In genomic region chr11:109616352-109616751, GRCm38 (mm10) we compare ENCODE assay signal across 14 mouse cellular contexts. TPM values are rescaled to one million over a fixed set of nuclear protein-coding genes. Genes with fewer than 3 reads are reported as not detected.
A peak's percentile ranks its signal among the peaks of the same experiment; 100 is the strongest.
DNase-seq lines count a peak whose midpoint lies in the region; ATAC-seq and TF ChIP-seq lines count a peak whose summit lies in the region.
"Had no signal": no experiment of that assay in that cellular context is flagged by ENCODE, and none has a peak within 500 bp of the region (broad histone marks: within the 10 kb centered on the region; RNA-seq: fewer than 3 reads in every experiment).

No protein-coding gene starts in this region.

- no peaks in the 10 kb centered on the region for H3K79me2 ChIP-seq in macrophage (ENCODE audit: inconsistent target)

- ATAC-seq in forebrain, postnatal 0 days, result no peak
- ATAC-seq in lung, embryonic 14.5 days (ENCODE audit: insufficient read depth), result no peak
- ATAC-seq in hindbrain, postnatal 0 days, result no peak

- no peak overlapping the region for H3K4me2 ChIP-seq in forebrain, postnatal 0 days (ENCODE audit: low read depth)
- no peak overlapping the region for H3K4me2 ChIP-seq in lung, embryonic 14.5 days
- H3K4me2 ChIP-seq in hindbrain, postnatal 0 days (ENCODE audit: low read depth, low read length), result no peak overlapping the region
- H3K4me2 ChIP-seq: hindbrain, embryonic 12.5 days had no signal

- TF ChIP-seq CTCF in forebrain, postnatal 0 days (IDR thresholded peaks at IDR 0.05; ENCODE audit: low read depth), result no peak
- no peak for TF ChIP-seq CTCF in lung, embryonic 14.5 days (IDR thresholded peaks at IDR 0.05; ENCODE audit: low read depth)
- TF ChIP-seq CTCF in hindbrain, postnatal 0 days (IDR thresholded peaks at IDR 0.05; ENCODE audit: low read depth), result no peak

- no peak for DNase-seq in forebrain, postnatal 0 days
- DNase-seq in forebrain, embryonic 10.5 days (ENCODE audit: extremely low spot score, low spot score), result no peak
- no peak for DNase-seq in lung, embryonic 14.5 days
- DNase-seq in lung, postnatal 10 days, result no peak
- no peak for DNase-seq in limb, embryonic 10.5 days (ENCODE audit: low spot score)
- no peak for DNase-seq in right cerebral cortex, postnatal 14 days
- no peak for DNase-seq in hindbrain, postnatal 0 days (ENCODE audit: low spot score)
- DNase-seq: B cell, adult 2 months; gastrocnemius, postnatal 10 days; kidney, adult 11 months; thymus, postnatal 36 days had no signal

- no peaks in the 10 kb centered on the region for H3K9me3 ChIP-seq in forebrain, postnatal 0 days (ENCODE audit: low read length)
- H3K9me3 ChIP-seq in forebrain, embryonic 10.5 days, result no peaks in the 10 kb centered on the region
- H3K9me3 ChIP-seq in lung, embryonic 14.5 days (ENCODE audit: low read depth, low read length), result no peaks in the 10 kb centered on the region
- no peaks in the 10 kb centered on the region for H3K9me3 ChIP-seq in limb, embryonic 10.5 days (replicated peaks)
- H3K9me3 ChIP-seq in hindbrain, postnatal 0 days (ENCODE audit: low read length), result no peaks in the 10 kb centered on the region
- H3K9me3 ChIP-seq: embryonic facial prominence, embryonic 10.5 days; hindbrain, embryonic 12.5 days had no signal

- H3K4me3 ChIP-seq in forebrain, postnatal 0 days (ENCODE audit: low read depth, low read length), result no peak overlapping the region
- H3K4me3 ChIP-seq in forebrain, embryonic 10.5 days, result no peak overlapping the region
- H3K4me3 ChIP-seq in lung, embryonic 14.5 days (ENCODE audit: low read depth, low read length), result no peak overlapping the region
- H3K4me3 ChIP-seq in limb, embryonic 10.5 days, result no peak overlapping the region
- H3K4me3 ChIP-seq in macrophage (ENCODE audit: inconsistent target), result no peak overlapping the region
- no peak overlapping the region for H3K4me3 ChIP-seq in hindbrain, postnatal 0 days (ENCODE audit: low read length)
- H3K4me3 ChIP-seq: embryonic facial prominence, embryonic 10.5 days; hindbrain, embryonic 12.5 days had no signal

- WGBS in forebrain, postnatal 0 days, result 29% methylated on average over 4 of the region's 4 CpGs
- 81% methylated on average over 4 of the region's 4 CpGs for WGBS in forebrain, embryonic 10.5 days
- 69% methylated on average over 4 of the region's 4 CpGs for WGBS in lung, embryonic 14.5 days
- 42% methylated on average over 4 of the region's 4 CpGs for WGBS in limb, embryonic 10.5 days
- 50% methylated on average over 4 of the region's 4 CpGs for WGBS in macrophage (ENCODE audit: missing documents)
- WGBS in hindbrain, postnatal 0 days, result 68% methylated on average over 4 of the region's 4 CpGs

- H3K9ac ChIP-seq in forebrain, postnatal 0 days, result no peak overlapping the region
- no peak overlapping the region for H3K9ac ChIP-seq in lung, embryonic 14.5 days
- H3K9ac ChIP-seq in hindbrain, postnatal 0 days (replicated peaks; ENCODE audit: low read length), result no peak overlapping the region
- H3K9ac ChIP-seq: hindbrain, embryonic 12.5 days had no signal

- H3K36me3 ChIP-seq in forebrain, postnatal 0 days (ENCODE audit: insufficient read depth), result no peaks in the 10 kb centered on the region
- H3K36me3 ChIP-seq in forebrain, embryonic 10.5 days (replicated peaks), result no peaks in the 10 kb centered on the region
- H3K36me3 ChIP-seq in lung, embryonic 14.5 days (ENCODE audit: insufficient read depth), result no peaks in the 10 kb centered on the region
- no peaks in the 10 kb centered on the region for H3K36me3 ChIP-seq in limb, embryonic 10.5 days
- H3K36me3 ChIP-seq in macrophage (ENCODE audit: inconsistent target), result no peaks in the 10 kb centered on the region
- H3K36me3 ChIP-seq in hindbrain, postnatal 0 days (ENCODE audit: insufficient read depth, low read length), result no peaks in the 10 kb centered on the region
- H3K36me3 ChIP-seq: embryonic facial prominence, embryonic 10.5 days; hindbrain, embryonic 12.5 days had no signal

- 0 out of 2 replicates have a peak overlapping the region, but pooled peaks have one; percentile 40 for H3K27ac ChIP-seq in forebrain, postnatal 0 days (ENCODE audit: low read depth, low read length)
- H3K27ac ChIP-seq in forebrain, embryonic 10.5 days, result no peak overlapping the region
- peak overlapping the region; percentile 9; the same call in 1 of the 2 replicates for H3K27ac ChIP-seq in lung, embryonic 14.5 days (ENCODE audit: low read depth)
- H3K27ac ChIP-seq in limb, embryonic 10.5 days, result peak overlapping the region; percentile 73
- H3K27ac ChIP-seq in macrophage, result peak overlapping the region; percentile 41
- H3K27ac ChIP-seq in hindbrain, postnatal 0 days, result no peak overlapping the region
- H3K27ac ChIP-seq: embryonic facial prominence, embryonic 10.5 days; hindbrain, embryonic 12.5 days had no signal

- 0 out of 2 replicates have a peak, but pooled peaks cover 4% of the 10 kb centered on the region for H3K4me1 ChIP-seq in forebrain, postnatal 0 days (ENCODE audit: insufficient read depth)
- peaks cover 21% of the 10 kb centered on the region for H3K4me1 ChIP-seq in forebrain, embryonic 10.5 days
- no peaks in the 10 kb centered on the region for H3K4me1 ChIP-seq in lung, embryonic 14.5 days (ENCODE audit: insufficient read depth)
- H3K4me1 ChIP-seq in limb, embryonic 10.5 days, result peaks cover 33% of the 10 kb centered on the region
- no peaks in the 10 kb centered on the region for H3K4me1 ChIP-seq in hindbrain, postnatal 0 days (ENCODE audit: insufficient read depth, low read length)

- H3K27me3 ChIP-seq in forebrain, postnatal 0 days (ENCODE audit: insufficient read depth, low read length), result no peaks in the 10 kb centered on the region
- peaks cover 10% of the 10 kb centered on the region; the same call in 1 of the 2 replicates for H3K27me3 ChIP-seq in forebrain, embryonic 10.5 days (ENCODE audit: poor library complexity, severe bottlenecking)
- H3K27me3 ChIP-seq in lung, embryonic 14.5 days (ENCODE audit: insufficient read depth, low read length), result no peaks in the 10 kb centered on the region
- H3K27me3 ChIP-seq in limb, embryonic 10.5 days (ENCODE audit: low read depth, poor library complexity, severe bottlenecking), result no peaks in the 10 kb centered on the region
- no peaks in the 10 kb centered on the region for H3K27me3 ChIP-seq in hindbrain, postnatal 0 days (ENCODE audit: insufficient read depth, low read length)
- H3K27me3 ChIP-seq: hindbrain, embryonic 12.5 days had no signal

RNA-seq across cellular contexts. Expression of gene Wipi1, which starts 4.6 kb away (rescaled TPM):
- 10.8 and 10.9 TPM in 2 replicates for total RNA-seq in forebrain, postnatal 0 days (2014; rRNA removed)
- 11.8 and 16.5 TPM in 2 replicates for polyA plus RNA-seq in forebrain, postnatal 0 days (2015; fragmentation: Nextera tagmentation; extraction: Ambion mirVana)
- 15.7 and 18.4 TPM in 2 replicates for polyA plus RNA-seq in forebrain, embryonic 10.5 days (2016; fragmentation: Nextera tagmentation; extraction: Ambion mirVana)
- 24.1 and 24.9 TPM in 2 replicates for polyA plus RNA-seq in lung, embryonic 14.5 days (2014; fragmentation: Nextera tagmentation; extraction: Ambion mirVana)
- 33.3 and 42.3 TPM in 2 replicates for polyA plus RNA-seq in limb, embryonic 10.5 days (2016; fragmentation: Nextera tagmentation; extraction: Ambion mirVana)
- total RNA-seq in macrophage (2018; cell fraction: chromatin; rRNA removed), result 10 to 100 TPM in 7 of 26 experiments, 1 to 10 TPM in 19; 1.0 to 16.4 (median 7.5) TPM
- 10 to 100 TPM in 7 of 26 experiments, 1 to 10 TPM in 19; 5.6 to 13.5 (median 8.4) TPM for total RNA-seq in macrophage (2018; cell fraction: cytosol; rRNA removed)
- 10 to 100 TPM in 2 of 26 experiments, 1 to 10 TPM in 24; 2.3 to 13.2 (median 5.4) TPM for total RNA-seq in macrophage (2018; cell fraction: nucleus; rRNA removed)
- polyA plus RNA-seq in macrophage (2018), result 10.1 to 15.3 TPM (median 10.7 TPM) in 3 replicates
- total RNA-seq in hindbrain, postnatal 0 days (2014; rRNA removed), result 14.6 and 23.3 TPM in 2 replicates
- polyA plus RNA-seq in hindbrain, postnatal 0 days (2015; fragmentation: Nextera tagmentation; extraction: Ambion mirVana), result 21.0 and 23.5 TPM in 2 replicates

RNA-seq across cellular contexts. Expression of gene Prkar1a, which starts 32.9 kb away (rescaled TPM):
- 231 and 294 TPM in 2 replicates for total RNA-seq in forebrain, postnatal 0 days (2014; rRNA removed)
- 418 and 468 TPM in 2 replicates for polyA plus RNA-seq in forebrain, postnatal 0 days (2015; fragmentation: Nextera tagmentation; extraction: Ambion mirVana)
- 300 TPM in 2 replicates for polyA plus RNA-seq in forebrain, embryonic 10.5 days (2016; fragmentation: Nextera tagmentation; extraction: Ambion mirVana)
- polyA plus RNA-seq in lung, embryonic 14.5 days (2014; fragmentation: Nextera tagmentation; extraction: Ambion mirVana), result 408 and 411 TPM in 2 replicates
- polyA plus RNA-seq in limb, embryonic 10.5 days (2016; fragmentation: Nextera tagmentation; extraction: Ambion mirVana), result 290 and 338 TPM in 2 replicates
- 100 to 1,000 TPM in 24 of 26 experiments, 10 to 100 TPM in 2; 70.8 to 161 (median 127) TPM for total RNA-seq in macrophage (2018; cell fraction: chromatin; rRNA removed)
- total RNA-seq in macrophage (2018; cell fraction: cytosol; rRNA removed), result 100 to 1,000 TPM; 137 to 208 (median 174) TPM
- 100 to 1,000 TPM in 25 of 26 experiments, 10 to 100 TPM in 1; 95.0 to 217 (median 139) TPM for total RNA-seq in macrophage (2018; cell fraction: nucleus; rRNA removed)
- 144 to 219 TPM (median 175 TPM) in 3 replicates for polyA plus RNA-seq in macrophage (2018)
- 190 and 198 TPM in 2 replicates for total RNA-seq in hindbrain, postnatal 0 days (2014; rRNA removed)
- polyA plus RNA-seq in hindbrain, postnatal 0 days (2015; fragmentation: Nextera tagmentation; extraction: Ambion mirVana), result 425 and 435 TPM in 2 replicates

Comparison
In these comparisons a context has a peak if more than half of its experiments do, and no peak if none do; other contexts are left out.
1. H3K27ac ChIP-seq: peak in forebrain, postnatal 0 days (single experiment), lung, embryonic 14.5 days (single experiment), limb, embryonic 10.5 days (single experiment) and macrophage (single experiment); none in forebrain, embryonic 10.5 days (single experiment) and hindbrain, postnatal 0 days (single experiment).